Mouse (Mus musculus): ENCODE measurements around the gene Tpgs1.

The Tpgs1 gene

GRCm38 (mm10) chr10:79666493-79666892, 2.7 kb upstream of the Tpgs1 start:
- no peak for ATAC-seq (ENCODE audit: insufficient number of reproducible peaks, low FRiP score, low TSS enrichment)

GRCm38 (mm10) chr10:79668076-79668475, 1.1 kb upstream of the Tpgs1 start:
- no peak for ATAC-seq (ENCODE audit: insufficient number of reproducible peaks, low FRiP score, low TSS enrichment)

- ATAC-seq (ENCODE audit: insufficient number of reproducible peaks, low FRiP score, low TSS enrichment), result peak; percentile 36; the same call in 1 of the 2 replicates
Observed at GRCm38 (mm10) chr10:79669576-79670057, 448 bp downstream of the Tpgs1 start.

- ATAC-seq (ENCODE audit: insufficient number of reproducible peaks, low FRiP score, low TSS enrichment), result 0 out of 2 replicates have a peak, but pooled peaks have one; percentile 8
Observed at GRCm38 (mm10) chr10:79670071-79670888, 1.1 kb downstream of the Tpgs1 start.

GRCm38 (mm10) chr10:79671396-79672087, 2.4 kb downstream of the Tpgs1 start:
- no peak for ATAC-seq (ENCODE audit: insufficient number of reproducible peaks, low FRiP score, low TSS enrichment)

GRCm38 (mm10) chr10:79672088-79672455, 2.9 kb downstream of the Tpgs1 start:
- ATAC-seq (ENCODE audit: insufficient number of reproducible peaks, low FRiP score, low TSS enrichment), result no peak

- no peak for ATAC-seq (ENCODE audit: insufficient number of reproducible peaks, low FRiP score, low TSS enrichment)
Observed at GRCm38 (mm10) chr10:79673054-79673453, 3.9 kb downstream of the Tpgs1 start.

GRCm38 (mm10) chr10:79675346-79676035, 6.3 kb downstream of the Tpgs1 start:
- no peak for ATAC-seq (ENCODE audit: insufficient number of reproducible peaks, low FRiP score, low TSS enrichment)

GRCm38 (mm10) chr10:79680606-79681495, 11.7 kb downstream of the Tpgs1 start:
- peak; percentile 5; the same call in 1 of the 2 replicates for ATAC-seq (ENCODE audit: insufficient number of reproducible peaks, low FRiP score, low TSS enrichment)

GRCm38 (mm10) chr10:79681591-79682245, 12.5 kb downstream of the Tpgs1 start, which contains the start of gene Cdc34:
TSS of gene Cdc34 (plus strand) at chr10:79682195.
- ATAC-seq (ENCODE audit: insufficient number of reproducible peaks, low FRiP score, low TSS enrichment), result peak; percentile 85

GRCm38 (mm10) chr10:79682551-79682915, 13.4 kb downstream of the Tpgs1 start:
- no peak for ATAC-seq (ENCODE audit: insufficient number of reproducible peaks, low FRiP score, low TSS enrichment)

- no peak for ATAC-seq (ENCODE audit: insufficient number of reproducible peaks, low FRiP score, low TSS enrichment)
Observed at GRCm38 (mm10) chr10:79682916-79683582, 13.9 kb downstream of the Tpgs1 start.

- no peak for ATAC-seq (ENCODE audit: insufficient number of reproducible peaks, low FRiP score, low TSS enrichment)
Observed at GRCm38 (mm10) chr10:79683726-79684640, 14.8 kb downstream of the Tpgs1 start.

GRCm38 (mm10) chr10:79684770-79685600, 15.8 kb downstream of the Tpgs1 start:
- no peak for ATAC-seq (ENCODE audit: insufficient number of reproducible peaks, low FRiP score, low TSS enrichment)

- ATAC-seq (ENCODE audit: insufficient number of reproducible peaks, low FRiP score, low TSS enrichment), result no peak
Observed at GRCm38 (mm10) chr10:79686219-79686618, 17.1 kb downstream of the Tpgs1 start.

- no peak for ATAC-seq (ENCODE audit: insufficient number of reproducible peaks, low FRiP score, low TSS enrichment)
Observed at GRCm38 (mm10) chr10:79686691-79687090, 17.5 kb downstream of the Tpgs1 start.

- ATAC-seq (ENCODE audit: insufficient number of reproducible peaks, low FRiP score, low TSS enrichment), result no peak
Observed at GRCm38 (mm10) chr10:79687513-79687912, 18.3 kb downstream of the Tpgs1 start.

Measured in cerebellum, adult (tissue).